8 mouse cellular contexts compared by ENCODE assay signal in the genomic region with DNA sequence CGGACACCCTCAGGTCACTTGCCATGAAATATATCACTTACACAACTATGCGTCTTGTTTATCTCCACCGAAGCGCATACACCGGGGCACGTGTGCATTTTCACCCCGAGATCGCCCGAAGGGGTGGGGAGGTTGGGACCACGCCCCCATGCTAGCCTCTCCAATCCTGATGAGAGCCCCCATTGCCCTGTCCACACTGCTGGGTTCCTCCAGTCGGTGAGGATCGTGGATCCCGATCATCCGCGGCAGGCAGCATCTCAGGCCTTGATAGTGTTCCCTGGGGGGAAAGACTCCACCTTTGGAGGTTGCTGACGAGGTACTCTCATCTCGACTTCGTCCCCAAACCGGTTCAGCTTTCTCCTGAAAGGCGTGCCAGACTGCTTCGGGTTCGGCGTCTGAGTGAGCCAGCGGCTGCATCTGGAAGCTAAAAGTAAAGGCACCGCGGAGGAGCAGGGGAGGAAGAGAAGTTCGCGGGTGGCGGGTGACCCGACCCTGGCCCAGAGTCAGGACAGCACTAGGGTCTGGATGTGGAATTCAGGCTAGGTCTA. TPM values are rescaled to one million over a fixed set of nuclear protein-coding genes. Genes with fewer than 3 reads are reported as not detected.
DNase-seq lines count a peak whose midpoint lies in the region; ATAC-seq lines count a peak whose summit lies in the region.

No protein-coding gene starts in this region.

- no peaks in the 10 kb centered on the region for H3K9me3 ChIP-seq in forebrain, embryonic 14.5 days (replicated peaks; ENCODE audit: control insufficient read depth, low read length)

- peaks cover 31% of the 10 kb centered on the region for H3K4me1 ChIP-seq in forebrain, embryonic 14.5 days (ENCODE audit: control insufficient read depth, insufficient read depth, low read length)

- no peak for ATAC-seq in forebrain, embryonic 14.5 days
- no peak for ATAC-seq in cerebellum, adult (ENCODE audit: insufficient number of reproducible peaks, low FRiP score, low TSS enrichment)

- WGBS in forebrain, embryonic 14.5 days: under 1% methylated on average over 30 of the region's 30 CpGs

- DNase-seq in 3T3-L1 (ENCODE audit: low read depth, low spot score) (peak; percentile 40), MEL-GATA-1-ER (ENCODE audit: extremely low read depth, low read depth) (peak; percentile 41)
- DNase-seq in forebrain, embryonic 14.5 days (ENCODE audit: low spot score): peak; percentile 20
- peak; percentile 23 for DNase-seq in kidney, adult 9 months
- peak; percentile 58 for DNase-seq in lung, postnatal 10 days
- peak; percentile 76 to 85 for DNase-seq in spleen, postnatal 4 days (ENCODE audit: low spot score in 2 of 2)
- no peak for DNase-seq in cerebellum, adult 9-11 months

- peak overlapping the region; percentile 92 for H3K4me2 ChIP-seq in forebrain, embryonic 14.5 days (ENCODE audit: low read length)

- H3K4me3 ChIP-seq in forebrain, embryonic 14.5 days (ENCODE audit: low read depth, low read length): peak overlapping the region; percentile 39

- peaks cover 40% of the 10 kb centered on the region for H3K27me3 ChIP-seq in forebrain, embryonic 14.5 days (replicated peaks; ENCODE audit: control insufficient read depth, insufficient read depth, low read length)

- peaks cover 9% of the 10 kb centered on the region; the same call in 1 of the 2 replicates for H3K36me3 ChIP-seq in forebrain, embryonic 14.5 days (ENCODE audit: control insufficient read depth, insufficient read depth, low read length)

- H3K27ac ChIP-seq in forebrain, embryonic 14.5 days (ENCODE audit: low read depth, low read length): no peak overlapping the region

- peak overlapping the region; percentile 50 for H3K9ac ChIP-seq in forebrain, embryonic 14.5 days (ENCODE audit: low read length)

RNA-seq across cellular contexts. Expression of gene Sphk1, which starts 1.6 kb away (rescaled TPM):
- polyA plus RNA-seq in forebrain, embryonic 14.5 days (2014; fragmentation: Nextera tagmentation; extraction: Ambion mirVana): 2.2 and 2.7 TPM in 2 replicates

RNA-seq across cellular contexts. Expression of gene Prpsap1, which starts 38.3 kb away (rescaled TPM):
- 138 and 153 TPM in 2 replicates for polyA plus RNA-seq in forebrain, embryonic 14.5 days (2014; fragmentation: Nextera tagmentation; extraction: Ambion mirVana)

RNA-seq across cellular contexts. Expression of gene Ube2o, which starts 48.9 kb away (rescaled TPM):
- polyA plus RNA-seq in forebrain, embryonic 14.5 days (2014; fragmentation: Nextera tagmentation; extraction: Ambion mirVana): 16.7 and 20.7 TPM in 2 replicates

RNA-seq across cellular contexts. Expression of gene Aanat, which starts 53.9 kb away (rescaled TPM):
- polyA plus RNA-seq in forebrain, embryonic 14.5 days (2014; fragmentation: Nextera tagmentation; extraction: Ambion mirVana): 0.36 TPM in 1 of 2 replicates, not detected in the other
